ENCODE assay signal across 21 mouse cellular contexts in the genomic region with DNA sequence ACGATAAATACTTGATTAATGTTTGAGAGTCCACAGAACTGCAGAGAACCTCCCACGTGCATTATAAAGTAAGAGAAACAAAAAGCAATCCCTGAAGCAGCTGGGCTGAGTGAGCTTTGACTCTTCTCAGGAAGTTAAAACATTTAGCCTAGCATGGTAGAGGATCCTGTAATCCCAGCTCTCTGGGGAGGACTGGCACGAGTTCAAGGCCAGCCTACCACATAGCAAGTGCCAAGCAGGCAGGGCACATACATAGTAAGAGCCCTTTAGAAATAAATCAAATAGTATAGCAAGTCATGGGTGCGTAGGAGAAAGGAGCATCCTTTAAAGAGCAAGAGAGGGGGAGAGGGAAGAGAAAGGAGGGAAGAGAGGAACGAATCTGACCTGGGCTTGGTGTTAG. TPM values are rescaled to one million over a fixed set of nuclear protein-coding genes. Genes with fewer than 3 reads are reported as not detected.
DNase-seq lines count a peak whose midpoint lies in the region.
"Had no signal": no experiment of that assay in that cellular context is flagged by ENCODE, and none has a peak within 500 bp of the region (broad histone marks: within the 10 kb centered on the region; RNA-seq: fewer than 3 reads in every experiment).

No protein-coding gene starts in this region.

- no peak overlapping the region for H3K4me3 ChIP-seq in forebrain, embryonic 10.5 days
- H3K4me3 ChIP-seq: embryonic facial prominence, embryonic 10.5 days; heart, embryonic 12.5 days; hindbrain, embryonic 10.5 days; midbrain, embryonic 15.5 days; myocyte; neural tube, embryonic 13.5 days had no signal

- 95% methylated on average over 5 of the region's 5 CpGs for WGBS in forebrain, embryonic 10.5 days

- H3K9me3 ChIP-seq in forebrain, embryonic 10.5 days, result no peaks in the 10 kb centered on the region
- H3K9me3 ChIP-seq: embryonic facial prominence, embryonic 10.5 days; heart, embryonic 12.5 days; hindbrain, embryonic 10.5 days; midbrain, embryonic 15.5 days; neural tube, embryonic 13.5 days had no signal

- H3K27ac ChIP-seq in forebrain, embryonic 10.5 days, result no peak overlapping the region
- H3K27ac ChIP-seq: embryonic facial prominence, embryonic 10.5 days; hindbrain, embryonic 10.5 days; midbrain, embryonic 15.5 days; neural tube, embryonic 13.5 days had no signal

- H3K4me1 ChIP-seq in forebrain, embryonic 10.5 days, result no peaks in the 10 kb centered on the region
- H3K4me1 ChIP-seq: embryonic facial prominence, embryonic 10.5 days; heart, embryonic 12.5 days; hindbrain, embryonic 10.5 days; midbrain, embryonic 15.5 days; neural tube, embryonic 13.5 days had no signal

- no peaks in the 10 kb centered on the region for H3K27me3 ChIP-seq in forebrain, embryonic 10.5 days (ENCODE audit: poor library complexity, severe bottlenecking)
- H3K27me3 ChIP-seq: heart, embryonic 12.5 days; midbrain, embryonic 15.5 days; neural tube, embryonic 13.5 days had no signal

- H3K36me3 ChIP-seq in forebrain, embryonic 10.5 days (replicated peaks), result peaks cover 100% of the 10 kb centered on the region

- peak; percentile 32 to 60 for DNase-seq in cerebellum, postnatal 10 days
- no peak for DNase-seq in cerebellum, adult 11-12 months
- DNase-seq in ovary, adult 18-20 months (ENCODE audit: low spot score), result peak; percentile 23
- DNase-seq in ovary, postnatal 10 days (ENCODE audit: low spot score), result no peak
- peak; percentile 82 for DNase-seq in adrenal gland, postnatal 10 days
- peak; percentile 34 for DNase-seq in ovary, postnatal 36 days (ENCODE audit: low spot score)
- DNase-seq in forebrain, embryonic 10.5 days (ENCODE audit: extremely low spot score, low spot score), result no peak
- no peak for DNase-seq in testis, postnatal 14 days (ENCODE audit: low spot score)
- DNase-seq: cerebellum, adult 2 months; heart, postnatal 10 days; kidney, adult 9 months; kidney, postnatal 14 days; lung, postnatal 4 days; right cerebral cortex, postnatal 25 days; spleen, adult 18-20 months had no signal

RNA-seq across cellular contexts. Expression of a gene that starts 26.5 kb away (rescaled TPM):
- total RNA-seq in adrenal gland, postnatal 10 days (2021), result 100 to 1,000 TPM in 1 of 2 experiments, 10 to 100 TPM in 1; 77.0 to 168 TPM
- 37.8 and 38.2 TPM in 2 replicates for polyA plus RNA-seq in forebrain, embryonic 10.5 days (2016; fragmentation: Nextera tagmentation; extraction: Ambion mirVana)

RNA-seq across cellular contexts. Expression of a gene that starts 27.7 kb away (rescaled TPM):
- 10 to 100 TPM; 17.2 to 22.8 TPM for total RNA-seq in adrenal gland, postnatal 10 days (2021)
- 48.9 and 49.4 TPM in 2 replicates for polyA plus RNA-seq in forebrain, embryonic 10.5 days (2016; fragmentation: Nextera tagmentation; extraction: Ambion mirVana)

Comparison
In these comparisons a context has a peak if more than half of its experiments do, and no peak if none do; other contexts are left out.
1. DNase-seq: peak in cerebellum, postnatal 10 days (2 of 2), ovary, adult 18-20 months (single experiment), adrenal gland, postnatal 10 days (single experiment) and ovary, postnatal 36 days (single experiment); none in cerebellum, adult 11-12 months (single experiment), ovary, postnatal 10 days (single experiment), forebrain, embryonic 10.5 days (single experiment) and testis, postnatal 14 days (single experiment).